Mouse (Mus musculus) neural tube, embryonic 10.5 days (tissue): ENCODE data around the gene Parp1.

Source experiments
- DNase-seq: peaks from one replicate; pipeline ENCODE4 v3.0.0-alpha.2; 2017; ENCODE audit warnings: low spot score; ENCODE audit errors: extremely low spot score

The Parp1 gene

GRCm38 (mm10) chr1:180568761-180569452 is at the start of gene Parp1:
Parp1 (plus strand) TSS chr1:180568924.
- DNase-seq = peak; percentile 97

- DNase-seq = no peak
These were observed 49.2 kb upstream of the Parp1 start for GRCm38 (mm10) chr1:180519520-180519919.

- DNase-seq = no peak
These were observed 48.5 kb upstream of the Parp1 start for GRCm38 (mm10) chr1:180520190-180520589.

GRCm38 (mm10) chr1:180523320-180523719 is 45.4 kb upstream of the Parp1 start:
- DNase-seq = no peak

GRCm38 (mm10) chr1:180525301-180525700 is 43.4 kb upstream of the Parp1 start:
- DNase-seq = no peak

- no peak for DNase-seq
These were observed 38.9 kb upstream of the Parp1 start for GRCm38 (mm10) chr1:180529847-180530246.

GRCm38 (mm10) chr1:180530457-180531263 is 38.1 kb upstream of the Parp1 start:
- no peak for DNase-seq

- DNase-seq = no peak
These were observed 36.1 kb upstream of the Parp1 start for GRCm38 (mm10) chr1:180532671-180533070.

- no peak for DNase-seq
These were observed 32.0 kb upstream of the Parp1 start for GRCm38 (mm10) chr1:180536719-180537118.

- DNase-seq = no peak
These were observed 27.5 kb upstream of the Parp1 start for GRCm38 (mm10) chr1:180541251-180541650.

- no peak for DNase-seq
These were observed 26.6 kb upstream of the Parp1 start for GRCm38 (mm10) chr1:180541883-180542711.

- DNase-seq = no peak
These were observed 25.9 kb upstream of the Parp1 start for GRCm38 (mm10) chr1:180542712-180543371.

- DNase-seq = no peak
These were observed 22.7 kb upstream of the Parp1 start for GRCm38 (mm10) chr1:180545918-180546545.

GRCm38 (mm10) chr1:180546798-180547750 is 21.6 kb upstream of the Parp1 start:
- DNase-seq = no peak

- peak; percentile 60 for DNase-seq
These were observed 20.7 kb upstream of the Parp1 start for GRCm38 (mm10) chr1:180547751-180548669.

GRCm38 (mm10) chr1:180549539-180550308 is 19.0 kb upstream of the Parp1 start:
- no peak for DNase-seq

GRCm38 (mm10) chr1:180550770-180551169 is 18.0 kb upstream of the Parp1 start:
- DNase-seq = peak; percentile 33

- DNase-seq = no peak
These were observed 11.8 kb upstream of the Parp1 start for GRCm38 (mm10) chr1:180556899-180557298.
